Mouse (Mus musculus): ENCODE measurements at regions not wholly inside any gene's neighbourhood (a gene's known extent, or its start where the extent isn't known, plus 50 kb on each side); places are given as distances from the start of the nearest gene placed in this dataset.

- H3K4me2 ChIP-seq (ENCODE audit: low read length), result no peak overlapping the region
- no peaks in the 10 kb centered on the region for H3K36me3 ChIP-seq (ENCODE audit: control insufficient read depth, insufficient read depth, low read length)
- H3K27me3 ChIP-seq (replicated peaks; ENCODE audit: control insufficient read depth, insufficient read depth, low read length), result no peaks in the 10 kb centered on the region
- DNase-seq (ENCODE audit: low spot score) (peak; percentile 52), ATAC-seq (no peak)
- no peak overlapping the region for H3K27ac ChIP-seq (ENCODE audit: low read depth, low read length)
- H3K4me3 ChIP-seq (ENCODE audit: low read depth, low read length), result no peak overlapping the region
- no peak overlapping the region for H3K9ac ChIP-seq (ENCODE audit: low read length)
- 51% methylated on average over 6 of the region's 6 CpGs for WGBS
- no peaks in the 10 kb centered on the region for H3K9me3 ChIP-seq (replicated peaks; ENCODE audit: control insufficient read depth, low read length)
- H3K4me1 ChIP-seq (ENCODE audit: control insufficient read depth, insufficient read depth, low read length), result no peaks in the 10 kb centered on the region
Observed at GRCm38 (mm10) chr14:100630197-100630596, 345.7 kb upstream of the Klf12 start.

GRCm38 (mm10) chr14:100627523-100627922, 343.0 kb upstream of the Klf12 start:
- Histone ChIP-seq H3K9me3 (replicated peaks; ENCODE audit: control insufficient read depth, low read length) (no peaks in the 10 kb centered on the region), H3K36me3 (ENCODE audit: control insufficient read depth, insufficient read depth, low read length) (no peaks in the 10 kb centered on the region), H3K27ac (ENCODE audit: low read depth, low read length) (no peak overlapping the region), H3K27me3 (replicated peaks; ENCODE audit: control insufficient read depth, insufficient read depth, low read length) (no peaks in the 10 kb centered on the region), H3K4me3 (ENCODE audit: low read depth, low read length) (no peak overlapping the region), H3K9ac (ENCODE audit: low read length) (no peak overlapping the region), H3K4me2 (ENCODE audit: low read length) (no peak overlapping the region), H3K4me1 (ENCODE audit: control insufficient read depth, insufficient read depth, low read length) (no peaks in the 10 kb centered on the region)
- no peak for ATAC-seq
- 21% methylated on average over 2 of the region's 2 CpGs for WGBS
- DNase-seq (ENCODE audit: low spot score), result no peak

GRCm38 (mm10) chr14:100619656-100620030, 335.2 kb upstream of the Klf12 start:
- H3K4me3 ChIP-seq (ENCODE audit: low read depth, low read length), result no peak overlapping the region
- H3K4me1 ChIP-seq (ENCODE audit: control insufficient read depth, insufficient read depth, low read length), result peaks cover 11% of the 10 kb centered on the region
- ATAC-seq (no peak; the same call in 1 of the 2 replicates), DNase-seq (ENCODE audit: low spot score) (no peak)
- WGBS, result 60% methylated on average over 1 of the region's 1 CpGs
- no peak overlapping the region for H3K9ac ChIP-seq (ENCODE audit: low read length)
- H3K27ac ChIP-seq (ENCODE audit: low read depth, low read length), result no peak overlapping the region
- H3K9me3 ChIP-seq (replicated peaks; ENCODE audit: control insufficient read depth, low read length), result no peaks in the 10 kb centered on the region
- no peak overlapping the region for H3K4me2 ChIP-seq (ENCODE audit: low read length)
- no peaks in the 10 kb centered on the region for H3K27me3 ChIP-seq (replicated peaks; ENCODE audit: control insufficient read depth, insufficient read depth, low read length)
- H3K36me3 ChIP-seq (ENCODE audit: control insufficient read depth, insufficient read depth, low read length), result no peaks in the 10 kb centered on the region

GRCm38 (mm10) chr14:100618793-100619655, 334.5 kb upstream of the Klf12 start:
- H3K4me3 ChIP-seq (ENCODE audit: low read depth, low read length), result no peak overlapping the region
- H3K4me2 ChIP-seq (ENCODE audit: low read length), result no peak overlapping the region
- H3K36me3 ChIP-seq (ENCODE audit: control insufficient read depth, insufficient read depth, low read length), result no peaks in the 10 kb centered on the region
- H3K9ac ChIP-seq (ENCODE audit: low read length), result no peak overlapping the region
- peak; percentile 67 for DNase-seq (ENCODE audit: low spot score)
- peak overlapping the region; percentile 55; the same call in 1 of the 2 replicates for H3K27ac ChIP-seq (ENCODE audit: low read depth, low read length)
- peak; percentile 86 for ATAC-seq
- H3K27me3 ChIP-seq (replicated peaks; ENCODE audit: control insufficient read depth, insufficient read depth, low read length), result no peaks in the 10 kb centered on the region
- H3K4me1 ChIP-seq (ENCODE audit: control insufficient read depth, insufficient read depth, low read length), result peaks cover 11% of the 10 kb centered on the region
- 45% methylated on average over 12 of the region's 12 CpGs for WGBS
- no peaks in the 10 kb centered on the region for H3K9me3 ChIP-seq (replicated peaks; ENCODE audit: control insufficient read depth, low read length)

GRCm38 (mm10) chr14:100610017-100610760, 325.7 kb upstream of the Klf12 start:
- DNase-seq (ENCODE audit: low spot score) (peak; percentile 66), ATAC-seq (peak; percentile 15; the same call in 1 of the 2 replicates)
- Histone ChIP-seq H3K27me3 (replicated peaks; ENCODE audit: control insufficient read depth, insufficient read depth, low read length) (no peaks in the 10 kb centered on the region), H3K4me2 (ENCODE audit: low read length) (no peak overlapping the region), H3K4me3 (ENCODE audit: low read depth, low read length) (no peak overlapping the region), H3K36me3 (ENCODE audit: control insufficient read depth, insufficient read depth, low read length) (no peaks in the 10 kb centered on the region), H3K9me3 (replicated peaks; ENCODE audit: control insufficient read depth, low read length) (no peaks in the 10 kb centered on the region), H3K4me1 (ENCODE audit: control insufficient read depth, insufficient read depth, low read length) (no peaks in the 10 kb centered on the region; the same call in 1 of the 2 replicates), H3K27ac (ENCODE audit: low read depth, low read length) (no peak overlapping the region), H3K9ac (ENCODE audit: low read length) (no peak overlapping the region)
- 96% methylated on average over 1 of the region's 1 CpGs for WGBS

- H3K4me2 ChIP-seq (ENCODE audit: low read length), result no peak overlapping the region
- no peaks in the 10 kb centered on the region for H3K36me3 ChIP-seq (ENCODE audit: control insufficient read depth, insufficient read depth, low read length)
- no peak overlapping the region for H3K9ac ChIP-seq (ENCODE audit: low read length)
- no peak overlapping the region for H3K27ac ChIP-seq (ENCODE audit: low read depth, low read length)
- no peaks in the 10 kb centered on the region for H3K9me3 ChIP-seq (replicated peaks; ENCODE audit: control insufficient read depth, low read length)
- H3K4me3 ChIP-seq (ENCODE audit: low read depth, low read length), result no peak overlapping the region
- WGBS, result 72% methylated on average over 4 of the region's 4 CpGs
- ATAC-seq (peak; percentile 15; the same call in 1 of the 2 replicates), DNase-seq (ENCODE audit: low spot score) (peak; percentile 61)
- no peaks in the 10 kb centered on the region; the same call in 1 of the 2 replicates for H3K4me1 ChIP-seq (ENCODE audit: control insufficient read depth, insufficient read depth, low read length)
- H3K27me3 ChIP-seq (replicated peaks; ENCODE audit: control insufficient read depth, insufficient read depth, low read length), result no peaks in the 10 kb centered on the region
Observed at GRCm38 (mm10) chr14:100607109-100607508, 322.6 kb upstream of the Klf12 start.

GRCm38 (mm10) chr14:100600886-100601451, 316.5 kb upstream of the Klf12 start:
- no peak overlapping the region for H3K4me3 ChIP-seq (ENCODE audit: low read depth, low read length)
- no peak for DNase-seq (ENCODE audit: low spot score)
- no peak overlapping the region for H3K27ac ChIP-seq (ENCODE audit: low read depth, low read length)
- no peak overlapping the region for H3K4me2 ChIP-seq (ENCODE audit: low read length)
- no peaks in the 10 kb centered on the region for H3K27me3 ChIP-seq (replicated peaks; ENCODE audit: control insufficient read depth, insufficient read depth, low read length)
- H3K4me1 ChIP-seq (ENCODE audit: control insufficient read depth, insufficient read depth, low read length), result no peaks in the 10 kb centered on the region
- H3K36me3 ChIP-seq (ENCODE audit: control insufficient read depth, insufficient read depth, low read length), result no peaks in the 10 kb centered on the region
- 53% methylated on average over 7 of the region's 7 CpGs for WGBS
- no peak overlapping the region for H3K9ac ChIP-seq (ENCODE audit: low read length)
- 0 out of 2 replicates have a peak, but pooled peaks have one; percentile 18 for ATAC-seq
- H3K9me3 ChIP-seq (replicated peaks; ENCODE audit: control insufficient read depth, low read length), result no peaks in the 10 kb centered on the region

GRCm38 (mm10) chr14:100570026-100570425, 285.5 kb upstream of the Klf12 start:
- ATAC-seq (no peak), DNase-seq (ENCODE audit: low spot score) (no peak)
- H3K9ac ChIP-seq (ENCODE audit: low read length), result no peak overlapping the region
- H3K4me1 ChIP-seq (ENCODE audit: control insufficient read depth, insufficient read depth, low read length), result no peaks in the 10 kb centered on the region
- H3K27ac ChIP-seq (ENCODE audit: low read depth, low read length), result no peak overlapping the region
- no peaks in the 10 kb centered on the region for H3K36me3 ChIP-seq (ENCODE audit: control insufficient read depth, insufficient read depth, low read length)
- H3K9me3 ChIP-seq (replicated peaks; ENCODE audit: control insufficient read depth, low read length), result no peaks in the 10 kb centered on the region
- H3K4me3 ChIP-seq (ENCODE audit: low read depth, low read length), result no peak overlapping the region
- no peaks in the 10 kb centered on the region for H3K27me3 ChIP-seq (replicated peaks; ENCODE audit: control insufficient read depth, insufficient read depth, low read length)
- no peak overlapping the region for H3K4me2 ChIP-seq (ENCODE audit: low read length)

Data from forebrain, embryonic 14.5 days (tissue).